Mouse (Mus musculus) E14TG2a.4 (cell line): Measurements from ENCODE around the gene Gys1.
A peak's percentile ranks its signal among the peaks of the same experiment; 100 is the strongest.

Source experiments
- CTCF ChIP-seq: conservative IDR thresholded peaks from 2 replicates; pipeline ENCODE4 v1.5.1; 2014; ENCODE audit warnings: low read length
- NANOG ChIP-seq: IDR thresholded peaks from 2 replicates; pipeline ENCODE4 v1.6.1; 2014; ENCODE audit warnings: borderline replicate concordance, low read length, mixed read lengths
- POU5F1 ChIP-seq: IDR thresholded peaks from 2 replicates; pipeline ENCODE4 v1.6.1; 2014; ENCODE audit warnings: low read length, borderline replicate concordance

DNA sequence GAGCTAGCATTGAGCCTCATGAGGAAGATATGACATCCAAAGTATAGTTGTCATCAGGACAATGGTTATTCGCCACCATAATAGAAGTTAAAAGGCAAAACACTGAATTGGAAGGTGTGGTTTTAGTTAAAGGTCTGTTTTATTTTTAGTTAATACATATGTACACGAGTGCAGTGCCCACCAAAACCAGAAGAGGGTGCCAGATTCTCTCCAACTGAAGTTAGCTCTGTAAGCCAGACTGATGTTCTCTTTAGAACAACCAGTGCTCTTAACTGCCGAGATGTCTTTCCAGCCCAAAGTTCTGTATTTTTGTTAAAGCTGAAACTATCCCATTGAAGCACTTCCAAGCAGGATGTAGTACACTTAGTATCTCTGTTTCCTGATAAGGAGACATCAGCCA lies 36.2 kb downstream of the Gys1 start:
- TF ChIP-seq POU5F1 (no peak), CTCF (peak; percentile 92), NANOG (no peak)
